Mouse (Mus musculus): ENCODE data around the gene Nfkbid. TPM values are rescaled to one million over a fixed set of nuclear protein-coding genes. Genes with fewer than 3 reads are reported as not detected.

The Nfkbid gene
- total and polyA plus RNA-seq, 2 experiments from 2014 or later, result 0.38 to 5.0 TPM

DNA sequence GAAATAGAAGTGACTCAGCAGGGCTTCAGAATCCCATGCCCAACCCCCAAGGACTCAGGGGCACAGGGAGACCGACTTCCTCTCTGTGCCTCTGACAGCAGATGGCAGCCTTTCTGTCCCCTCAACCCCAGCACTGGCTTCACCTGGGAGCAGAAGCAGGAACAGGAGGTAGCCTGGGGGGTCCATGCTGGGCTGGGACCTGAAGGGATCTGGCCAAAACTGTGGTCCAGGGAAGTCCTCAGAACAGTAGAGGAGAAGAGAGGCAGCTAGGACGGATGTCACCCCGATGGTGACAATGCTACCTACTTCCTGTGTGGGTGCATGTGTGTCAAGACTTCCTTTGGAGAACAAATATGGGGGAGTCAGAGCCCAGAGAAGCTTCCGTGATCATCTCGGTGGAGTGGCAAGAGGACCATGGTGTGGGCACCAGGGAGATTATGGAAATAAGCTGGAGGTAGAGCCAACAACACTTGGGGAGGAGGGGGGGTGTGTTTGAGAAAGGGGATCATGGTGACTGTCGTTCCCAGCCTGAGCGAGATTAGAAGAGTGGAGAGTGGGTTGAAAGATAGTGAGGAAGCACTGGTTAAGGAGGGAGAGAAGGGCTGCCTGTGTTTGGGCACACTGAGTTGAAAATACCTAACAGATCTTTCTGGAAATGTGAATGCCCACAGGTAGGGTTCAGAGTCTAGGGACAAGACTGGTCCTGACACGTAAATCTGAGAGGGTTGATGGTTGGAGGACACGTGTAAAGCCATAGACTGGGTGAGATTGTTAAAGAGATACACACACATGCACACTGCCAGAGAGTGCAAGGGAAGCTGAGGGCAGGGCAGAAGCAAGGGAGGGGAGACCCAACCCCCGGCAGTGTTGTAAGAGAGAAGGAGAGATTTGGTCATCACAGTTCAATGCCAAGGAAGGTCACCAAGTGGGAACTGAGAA is 1.7 kb upstream of the Nfkbid start, which contains the start of gene Hcst:
TSS of gene Hcst (minus strand) at position 294 of the 939 bp plus-strand sequence.
- TF ChIP-seq EP300 (IDR thresholded peaks at IDR 0.05; ENCODE audit: low read depth) (no peak), CTCF (IDR thresholded peaks at IDR 0.05; ENCODE audit: low read depth) (no peak)
- Histone ChIP-seq H3K9ac (replicated peaks; ENCODE audit: low read depth, low read length) (no peak within 1 kb of the TSS), H3K27ac (ENCODE audit: low read depth) (peak within 1 kb of the TSS; percentile 26; the same call in 1 of the 2 replicates), H3K27me3 (ENCODE audit: control insufficient read depth, insufficient read depth, low read length) (peaks cover 20% of the 10 kb centered on the region), H3K9me3 (replicated peaks; ENCODE audit: control insufficient read depth, low read length) (peaks cover 7% of the 10 kb centered on the region; the same call in 1 of the 2 replicates), H3K4me2 (ENCODE audit: low read depth, low read length) (peak within 1 kb of the TSS; percentile 9; the same call in 1 of the 2 replicates), H3K36me3 (replicated peaks; ENCODE audit: control insufficient read depth, insufficient read depth, low read length) (no peaks in the 10 kb centered on the region), H3K4me3 (ENCODE audit: low read depth, low read length) (no peak within 1 kb of the TSS), H3K4me1 (ENCODE audit: control insufficient read depth, insufficient read depth) (peaks cover 15% of the 10 kb centered on the region; the same call in 1 of the 2 replicates)
- WGBS, result 48% methylated on average over 10 of the region's 10 CpGs
- ATAC-seq (ENCODE audit: insufficient read depth, low read depth) (no peak), DNase-seq (ENCODE audit: low spot score) (no peak)

DNA sequence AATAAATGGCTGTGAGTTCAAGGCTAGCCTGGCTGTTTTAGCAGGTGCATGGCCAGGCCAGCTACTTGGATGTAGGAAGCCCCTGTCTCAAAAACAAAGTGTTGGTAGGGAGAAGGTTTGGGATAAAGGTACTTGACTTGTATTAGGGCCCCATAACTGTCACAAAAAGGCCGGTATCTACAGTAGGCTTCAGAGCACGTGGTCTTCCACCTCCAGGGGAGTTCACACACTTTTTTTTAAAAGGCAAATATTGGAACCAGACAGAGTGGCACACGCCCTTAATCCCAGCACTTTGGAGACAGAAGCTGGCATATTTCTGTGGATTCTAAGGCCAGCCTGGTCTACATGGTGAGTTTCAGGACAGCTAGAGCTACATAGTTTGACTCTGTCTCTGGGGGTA is 859 bp upstream of the Nfkbid start:
- Histone ChIP-seq H3K9me3 (replicated peaks; ENCODE audit: control insufficient read depth, low read length) (peaks cover 7% of the 10 kb centered on the region; the same call in 1 of the 2 replicates), H3K27me3 (ENCODE audit: control insufficient read depth, insufficient read depth, low read length) (peaks cover 20% of the 10 kb centered on the region), H3K36me3 (replicated peaks; ENCODE audit: control insufficient read depth, insufficient read depth, low read length) (no peaks in the 10 kb centered on the region), H3K9ac (replicated peaks; ENCODE audit: low read depth, low read length) (no peak overlapping the region), H3K4me1 (ENCODE audit: control insufficient read depth, insufficient read depth) (peaks cover 15% of the 10 kb centered on the region; the same call in 1 of the 2 replicates), H3K27ac (ENCODE audit: low read depth) (no peak overlapping the region), H3K4me2 (ENCODE audit: low read depth, low read length) (no peak overlapping the region), H3K4me3 (ENCODE audit: low read depth, low read length) (no peak overlapping the region)
- 83% methylated on average over 3 of the region's 3 CpGs for WGBS
- ATAC-seq (ENCODE audit: insufficient read depth, low read depth), result no peak
- DNase-seq (ENCODE audit: low spot score), result no peak
- TF ChIP-seq CTCF (IDR thresholded peaks at IDR 0.05; ENCODE audit: low read depth), result no peak
- no peak for TF ChIP-seq EP300 (IDR thresholded peaks at IDR 0.05; ENCODE audit: low read depth)

DNA sequence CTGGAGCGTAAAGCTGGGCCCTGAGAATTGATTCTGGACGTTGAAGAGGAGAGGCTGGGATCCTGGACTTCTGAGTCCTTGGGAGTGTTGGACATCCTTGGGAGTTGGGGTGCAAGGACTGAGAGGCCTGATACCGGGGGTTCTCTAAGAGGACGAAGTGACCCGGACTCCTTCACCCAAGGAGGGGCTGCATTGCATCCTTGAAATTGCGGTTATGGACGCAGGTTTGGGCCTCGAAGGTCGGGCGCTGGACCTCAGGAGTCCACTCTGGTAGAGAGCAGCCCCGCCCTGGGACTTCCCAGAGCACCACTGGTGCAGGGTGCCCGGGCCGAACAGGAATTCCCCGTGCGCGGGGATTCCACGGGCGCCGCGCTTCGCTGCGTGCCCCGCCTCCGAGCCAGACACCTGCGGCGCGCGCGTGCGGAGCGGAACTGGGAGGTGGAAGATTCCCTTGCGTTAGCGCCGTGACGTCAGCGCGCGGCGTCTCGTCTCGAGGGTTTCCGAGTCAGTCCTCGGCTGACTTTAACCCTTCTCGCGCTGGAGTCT is 431 bp downstream of the Nfkbid start:
- Histone ChIP-seq H3K4me2 (ENCODE audit: low read depth, low read length) (peak overlapping the region; percentile 94), H3K9me3 (replicated peaks; ENCODE audit: control insufficient read depth, low read length) (peaks cover 7% of the 10 kb centered on the region; the same call in 1 of the 2 replicates), H3K4me1 (ENCODE audit: control insufficient read depth, insufficient read depth) (peaks cover 15% of the 10 kb centered on the region; the same call in 1 of the 2 replicates), H3K9ac (replicated peaks; ENCODE audit: low read depth, low read length) (peak overlapping the region; percentile 16; the same call in 1 of the 2 replicates), H3K4me3 (ENCODE audit: low read depth, low read length) (peak overlapping the region; percentile 59), H3K27me3 (ENCODE audit: control insufficient read depth, insufficient read depth, low read length) (peaks cover 20% of the 10 kb centered on the region), H3K27ac (ENCODE audit: low read depth) (no peak overlapping the region; the same call in 1 of the 2 replicates), H3K36me3 (replicated peaks; ENCODE audit: control insufficient read depth, insufficient read depth, low read length) (0 out of 2 replicates have a peak, but pooled peaks cover 5% of the 10 kb centered on the region)
- TF ChIP-seq EP300 (IDR thresholded peaks at IDR 0.05; ENCODE audit: low read depth), result no peak
- TF ChIP-seq CTCF (IDR thresholded peaks at IDR 0.05; ENCODE audit: low read depth), result no peak
- ATAC-seq (ENCODE audit: insufficient read depth, low read depth) (peak; percentile 47; the same call in 1 of the 2 replicates), DNase-seq (ENCODE audit: low spot score) (peak; percentile 20)
- under 1% methylated on average over 45 of the region's 45 CpGs for WGBS

DNA sequence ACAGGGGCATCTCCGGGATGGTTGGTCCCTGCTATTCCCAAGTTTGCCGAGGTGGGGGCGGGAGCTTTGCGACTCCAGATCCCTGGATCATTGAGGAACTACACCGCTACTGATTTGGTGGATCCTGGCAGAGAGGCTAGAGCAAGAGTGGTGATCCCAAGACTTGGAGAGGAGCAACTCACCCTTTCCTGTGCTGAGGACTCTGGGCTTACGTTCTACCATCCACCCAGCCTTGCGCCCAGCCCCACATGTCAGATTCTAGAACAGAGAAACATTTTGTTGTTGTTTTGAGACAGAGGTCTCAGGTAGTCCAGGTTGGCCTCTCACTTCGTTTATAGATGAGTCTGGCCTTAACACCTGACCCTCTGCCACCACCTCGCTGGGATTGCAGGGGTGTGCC is 1.0 kb downstream of the Nfkbid start:
- Histone ChIP-seq H3K4me3 (ENCODE audit: low read depth, low read length) (peak overlapping the region; percentile 59), H3K36me3 (replicated peaks; ENCODE audit: control insufficient read depth, insufficient read depth, low read length) (0 out of 2 replicates have a peak, but pooled peaks cover 10% of the 10 kb centered on the region), H3K9ac (replicated peaks; ENCODE audit: low read depth, low read length) (0 out of 2 replicates have a peak overlapping the region, but pooled peaks have one; percentile 16), H3K9me3 (replicated peaks; ENCODE audit: control insufficient read depth, low read length) (peaks cover 7% of the 10 kb centered on the region; the same call in 1 of the 2 replicates), H3K27ac (ENCODE audit: low read depth) (peak overlapping the region; percentile 12; the same call in 1 of the 2 replicates), H3K27me3 (ENCODE audit: control insufficient read depth, insufficient read depth, low read length) (peaks cover 20% of the 10 kb centered on the region), H3K4me1 (ENCODE audit: control insufficient read depth, insufficient read depth) (peaks cover 15% of the 10 kb centered on the region; the same call in 1 of the 2 replicates), H3K4me2 (ENCODE audit: low read depth, low read length) (peak overlapping the region; percentile 94)
- ATAC-seq (ENCODE audit: insufficient read depth, low read depth) (no peak), DNase-seq (ENCODE audit: low spot score) (no peak)
- 11% methylated on average over 9 of the region's 9 CpGs for WGBS
- no peak for TF ChIP-seq EP300 (IDR thresholded peaks at IDR 0.05; ENCODE audit: low read depth)

DNA sequence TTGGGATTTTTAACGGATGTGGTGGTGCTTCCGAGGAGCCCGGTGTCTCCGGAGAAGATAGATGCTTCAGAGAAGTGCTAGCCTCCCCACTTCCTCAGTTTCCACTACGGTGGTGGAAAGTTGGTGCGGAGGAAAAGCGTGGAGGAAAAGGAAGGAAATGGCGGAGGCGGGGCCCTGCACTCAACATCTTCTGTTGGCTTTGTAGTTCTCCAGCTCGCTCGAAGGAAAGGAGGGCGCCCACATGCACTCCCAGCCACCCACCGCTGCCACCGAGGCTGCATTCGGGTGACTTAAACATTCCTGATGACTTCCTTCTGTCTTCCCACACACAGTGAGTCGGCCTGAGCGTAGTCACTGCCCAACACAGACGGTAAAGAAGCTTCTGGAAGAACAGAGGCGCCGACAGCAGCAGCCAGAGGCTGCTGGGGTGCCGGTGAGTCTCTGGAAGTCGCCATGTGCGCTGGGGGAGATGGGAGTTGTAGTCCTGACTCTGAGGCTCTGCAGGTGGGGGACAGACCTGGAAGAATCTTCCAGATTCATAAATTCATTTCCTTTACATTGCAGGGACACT is 1.6 kb downstream of the Nfkbid start:
- no peak overlapping the region for H3K9ac ChIP-seq (replicated peaks; ENCODE audit: low read depth, low read length)
- H3K4me1 ChIP-seq (ENCODE audit: control insufficient read depth, insufficient read depth), result peaks cover 15% of the 10 kb centered on the region; the same call in 1 of the 2 replicates
- DNase-seq (ENCODE audit: low spot score) (no peak), ATAC-seq (ENCODE audit: insufficient read depth, low read depth) (no peak)
- peaks cover 20% of the 10 kb centered on the region for H3K27me3 ChIP-seq (ENCODE audit: control insufficient read depth, insufficient read depth, low read length)
- H3K27ac ChIP-seq (ENCODE audit: low read depth), result peak overlapping the region; percentile 12; the same call in 1 of the 2 replicates
- H3K9me3 ChIP-seq (replicated peaks; ENCODE audit: control insufficient read depth, low read length), result peaks cover 7% of the 10 kb centered on the region; the same call in 1 of the 2 replicates
- H3K4me3 ChIP-seq (ENCODE audit: low read depth, low read length), result peak overlapping the region; percentile 59
- WGBS, result 29% methylated on average over 23 of the region's 23 CpGs
- H3K4me2 ChIP-seq (ENCODE audit: low read depth, low read length), result peak overlapping the region; percentile 94
- 0 out of 2 replicates have a peak, but pooled peaks cover 16% of the 10 kb centered on the region for H3K36me3 ChIP-seq (replicated peaks; ENCODE audit: control insufficient read depth, insufficient read depth, low read length)
- TF ChIP-seq EP300 (IDR thresholded peaks at IDR 0.05; ENCODE audit: low read depth), result no peak
- TF ChIP-seq CTCF (IDR thresholded peaks at IDR 0.05; ENCODE audit: low read depth), result no peak

All from heart, postnatal 0 days (tissue).